27 mouse cellular contexts compared by ENCODE assay signal in the genomic region with DNA sequence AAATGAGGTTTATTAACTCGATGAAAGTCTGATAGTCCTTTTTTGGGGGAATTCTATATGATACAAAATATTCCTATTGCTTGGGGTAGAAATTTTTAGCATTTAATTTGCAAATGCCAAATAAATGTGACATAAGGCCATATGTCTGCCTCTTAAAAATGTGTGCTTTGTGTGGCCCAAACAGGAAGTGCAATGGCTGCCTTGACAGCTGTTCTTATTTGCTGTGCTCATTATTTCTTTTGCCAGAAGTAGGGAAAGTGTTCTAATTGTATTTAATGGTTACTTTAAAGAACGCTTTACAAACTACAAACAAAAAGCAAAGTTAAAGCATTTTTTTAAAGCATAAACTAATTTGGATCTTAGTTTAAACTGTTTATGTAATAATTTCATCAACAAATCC. TPM values are rescaled to one million over a fixed set of nuclear protein-coding genes. Genes with fewer than 3 reads are reported as not detected.
"Had no signal": no experiment of that assay in that cellular context is flagged by ENCODE, and none has a peak within 500 bp of the region (broad histone marks: within the 10 kb centered on the region; RNA-seq: fewer than 3 reads in every experiment).

No protein-coding gene starts in this region.

- H3K9me3 ChIP-seq: heart, embryonic 10.5 days; heart, embryonic 12.5 days; hindbrain, embryonic 10.5 days; hindbrain, embryonic 12.5 days; intestine, embryonic 15.5 days; limb, embryonic 10.5 days; limb, embryonic 12.5 days; liver, embryonic 13.5 days had no signal

- H3K36me3 ChIP-seq: heart, embryonic 10.5 days; heart, embryonic 12.5 days; hindbrain, embryonic 10.5 days; hindbrain, embryonic 12.5 days; intestine, embryonic 15.5 days; limb, embryonic 10.5 days; limb, embryonic 12.5 days; liver, embryonic 13.5 days had no signal

- H3K4me3 ChIP-seq: gastrocnemius, adult 2 months; heart, embryonic 10.5 days; heart, embryonic 12.5 days; hindbrain, embryonic 10.5 days; hindbrain, embryonic 12.5 days; intestine, embryonic 15.5 days; layer of hippocampus, adult 2 months; left cerebral cortex, adult 2 months; limb, embryonic 10.5 days; limb, embryonic 12.5 days; liver, embryonic 13.5 days had no signal

- DNase-seq: gastrocnemius, adult 2 months; gastrocnemius, postnatal 10 days; gastrocnemius, postnatal 25 days; heart, adult 18-20 months; heart, postnatal 10 days; heart, postnatal 4 days; kidney, adult 18-20 months; kidney, adult 8-10 months; kidney, postnatal 10 days; kidney, postnatal 25 days; kidney, postnatal 4 days; liver; liver, embryonic 13.5 days had no signal

- H3K27me3 ChIP-seq: heart, embryonic 12.5 days; hindbrain, embryonic 12.5 days; intestine, embryonic 15.5 days; limb, embryonic 12.5 days; liver, embryonic 13.5 days had no signal

- H3K27ac ChIP-seq: gastrocnemius, adult 2 months; heart, embryonic 10.5 days; hindbrain, embryonic 10.5 days; hindbrain, embryonic 12.5 days; hindbrain, embryonic 14.5 days; intestine, embryonic 15.5 days; layer of hippocampus, adult 2 months; left cerebral cortex, adult 2 months; limb, embryonic 10.5 days; limb, embryonic 12.5 days; liver, embryonic 13.5 days had no signal

- H3K9ac ChIP-seq: heart, embryonic 12.5 days; hindbrain, embryonic 12.5 days; hindbrain, embryonic 14.5 days; intestine, embryonic 15.5 days; limb, embryonic 12.5 days; liver, embryonic 13.5 days had no signal

- H3K4me2 ChIP-seq: heart, embryonic 12.5 days; hindbrain, embryonic 12.5 days; hindbrain, embryonic 14.5 days; intestine, embryonic 15.5 days; limb, embryonic 12.5 days; liver, embryonic 11.5 days; liver, embryonic 13.5 days had no signal

- H3K4me1 ChIP-seq: heart, embryonic 10.5 days; heart, embryonic 12.5 days; hindbrain, embryonic 10.5 days; hindbrain, embryonic 12.5 days; intestine, embryonic 15.5 days; limb, embryonic 12.5 days had no signal

- ATAC-seq: hindbrain, embryonic 16.5 days; inflammation-experienced regulatory T-cells, adult 6 months; intestine, embryonic 15.5 days; intestine, postnatal 0 days had no signal

RNA-seq across cellular contexts. Expression of a gene that starts 36.8 kb away (rescaled TPM):
- polyA plus RNA-seq: inflammation-experienced regulatory T-cells, adult 6 months had no signal
